Mouse (Mus musculus) WW6 (cell line): ENCODE measurements around the gene Nepn.
A peak's percentile ranks its signal among the peaks of the same experiment; 100 is the strongest.

ENCODE experiments used
- DNase-seq: peaks from one replicate; pipeline ENCODE4 v3.0.0-alpha.2; 2013; ENCODE audit warnings: low read depth, low spot score

Gene Nepn

GRCm38 (mm10) chr10:52399722-52400121, 10.9 kb downstream of the Nepn start:
- DNase-seq, result no peak

DNA sequence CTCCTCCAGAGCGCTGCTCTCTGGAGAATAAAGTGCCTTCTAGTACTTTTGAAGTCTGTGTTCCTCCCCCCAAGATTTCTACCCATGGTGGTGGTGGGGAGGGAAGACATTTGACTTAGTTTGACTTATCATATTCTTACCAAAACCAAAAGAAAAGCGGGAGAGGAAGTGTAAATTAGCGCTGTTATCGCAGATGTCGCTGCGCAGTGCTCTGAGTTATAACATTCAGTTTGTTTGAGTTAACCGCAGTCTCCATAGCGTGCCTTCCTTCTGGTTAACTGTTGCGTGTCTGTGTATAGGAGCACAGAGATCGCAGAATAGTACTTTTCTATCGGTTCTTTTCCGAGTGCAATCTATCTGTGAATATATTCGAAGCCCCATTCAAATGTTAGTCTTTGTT, 16.4 kb downstream of the Nepn start:
- no peak for DNase-seq

GRCm38 (mm10) chr10:52407526-52407925, 18.8 kb downstream of the Nepn start:
- DNase-seq, result no peak

GRCm38 (mm10) chr10:52415020-52415419, 26.2 kb downstream of the Nepn start:
- no peak for DNase-seq

- DNase-seq, result no peak
Measured at GRCm38 (mm10) chr10:52416458-52416857, 27.7 kb downstream of the Nepn start.

DNA sequence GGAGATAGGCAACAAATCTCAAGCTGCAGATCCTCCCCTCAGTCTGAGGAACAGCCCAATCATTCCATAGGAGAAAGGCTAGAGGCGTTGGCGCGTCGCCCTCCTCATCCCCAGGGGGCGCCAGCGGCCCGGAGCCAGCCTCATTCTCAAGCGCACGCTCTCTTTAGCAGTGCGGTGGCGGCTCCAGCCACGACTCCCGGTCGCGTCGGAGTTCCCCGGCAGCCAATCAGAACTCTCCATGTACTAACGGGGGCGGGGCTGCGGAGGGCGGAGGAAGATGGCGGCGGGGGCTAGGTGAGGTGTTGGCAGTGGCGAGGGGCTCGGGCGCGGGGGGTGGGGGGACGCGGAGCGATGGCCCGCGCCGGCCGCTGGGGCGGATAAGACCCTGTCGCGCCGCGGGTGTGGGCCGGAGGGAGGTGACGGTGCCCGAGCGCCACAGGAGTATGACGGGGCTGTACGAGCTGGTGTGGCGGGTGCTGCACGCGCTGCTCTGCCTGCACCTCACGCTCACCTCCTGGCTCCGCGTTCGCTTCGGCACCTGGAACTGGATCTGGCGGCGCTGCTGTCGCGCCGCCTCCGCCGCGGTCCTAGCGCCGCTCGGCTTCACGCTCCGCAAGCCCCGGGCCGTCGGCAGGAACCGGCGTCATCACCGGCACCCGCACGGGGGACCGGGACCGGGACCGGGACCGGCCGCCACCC, 28.7 kb downstream of the Nepn start, which contains the start of gene Nus1:
Nus1 (plus strand) TSS at position 249 of the 699 bp plus-strand sequence.
- peak; percentile 91 for DNase-seq

DNA sequence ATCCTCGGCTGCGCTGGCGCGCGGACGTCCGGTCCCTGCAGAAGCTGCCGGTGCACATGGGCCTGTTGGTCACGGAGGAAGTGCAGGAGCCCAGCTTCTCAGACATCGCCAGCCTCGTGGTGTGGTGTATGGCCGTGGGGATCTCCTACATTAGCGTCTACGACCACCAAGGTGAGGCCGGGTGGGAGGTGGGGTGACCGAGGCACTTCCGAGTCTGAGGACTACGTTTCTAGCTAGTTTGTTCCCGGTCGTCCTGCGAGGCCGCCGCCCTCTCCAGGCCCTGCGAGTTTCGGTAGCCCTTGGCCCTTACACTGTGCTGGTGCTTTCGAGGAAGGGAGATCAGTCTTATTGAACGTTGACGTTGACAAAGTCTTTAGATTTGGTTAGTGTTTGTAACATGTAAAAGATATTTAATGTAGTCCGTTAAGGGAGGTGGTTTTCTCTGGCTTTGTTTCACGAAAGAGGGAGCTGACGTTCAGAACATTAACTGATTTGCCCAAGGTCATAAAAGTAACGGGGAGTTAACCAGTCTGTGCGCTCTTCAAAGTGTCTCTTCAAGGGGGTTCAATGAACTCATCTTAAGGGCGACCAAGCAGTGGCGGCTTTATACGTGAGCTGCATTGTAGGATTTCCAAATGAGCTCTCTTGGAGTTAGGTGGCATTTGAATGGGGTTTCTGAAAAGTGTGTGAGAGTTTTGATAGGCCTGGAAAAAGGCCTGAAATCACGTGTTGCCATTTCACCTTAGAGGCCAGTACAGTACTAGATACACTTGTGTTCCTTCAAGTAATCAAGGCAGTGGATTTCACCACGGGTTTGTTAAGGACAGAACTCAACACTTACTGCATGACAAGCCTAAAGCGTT, 29.5 kb downstream of the Nepn start:
- no peak for DNase-seq

- no peak for DNase-seq
Measured at GRCm38 (mm10) chr10:52418931-52419330, 30.2 kb downstream of the Nepn start.

DNA sequence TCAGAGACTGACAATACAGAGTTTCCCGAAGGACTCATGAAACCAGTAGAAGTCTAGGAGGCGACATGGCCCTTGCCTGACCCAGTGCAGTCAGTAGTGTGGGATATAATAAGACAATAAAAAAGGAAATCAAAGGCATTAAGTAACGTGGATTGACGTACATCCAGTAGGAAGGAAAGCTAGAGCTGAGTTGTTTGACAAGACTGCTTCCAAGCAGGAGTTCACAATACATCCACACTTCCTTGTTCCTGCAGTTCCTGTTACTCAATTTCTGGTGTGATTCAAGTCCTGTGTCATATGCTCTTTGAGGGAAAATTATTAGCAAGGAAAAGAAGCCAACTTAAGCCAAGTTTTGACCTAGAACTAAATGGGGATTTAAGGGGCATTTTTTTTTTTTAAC, 30.6 kb downstream of the Nepn start:
- no peak for DNase-seq

- no peak for DNase-seq
Measured at GRCm38 (mm10) chr10:52420526-52420925, 31.8 kb downstream of the Nepn start.

DNA sequence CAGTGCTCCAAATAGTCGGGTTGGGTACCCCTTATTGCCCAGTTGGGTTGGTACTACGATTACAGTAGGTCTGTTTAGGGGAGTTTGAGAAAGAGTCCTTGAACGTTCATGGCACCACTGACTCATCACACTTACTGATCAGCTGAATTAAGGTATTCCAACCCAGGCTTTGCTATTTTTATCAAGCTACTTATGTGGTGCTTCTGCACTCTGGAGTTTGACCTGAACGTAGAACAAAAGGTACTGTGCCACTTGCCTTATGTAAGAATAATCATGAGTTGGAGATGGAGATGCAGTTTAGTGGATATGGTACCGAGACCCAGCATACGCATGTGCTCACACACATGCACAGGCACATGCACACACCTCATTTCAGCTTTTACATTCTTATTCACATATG, 32.9 kb downstream of the Nepn start:
- DNase-seq, result no peak

GRCm38 (mm10) chr10:52423097-52423496, 34.3 kb downstream of the Nepn start:
- no peak for DNase-seq

GRCm38 (mm10) chr10:52426314-52426980, 37.7 kb downstream of the Nepn start:
- DNase-seq, result no peak

GRCm38 (mm10) chr10:52427634-52428415, 39.1 kb downstream of the Nepn start:
- no peak for DNase-seq

DNA sequence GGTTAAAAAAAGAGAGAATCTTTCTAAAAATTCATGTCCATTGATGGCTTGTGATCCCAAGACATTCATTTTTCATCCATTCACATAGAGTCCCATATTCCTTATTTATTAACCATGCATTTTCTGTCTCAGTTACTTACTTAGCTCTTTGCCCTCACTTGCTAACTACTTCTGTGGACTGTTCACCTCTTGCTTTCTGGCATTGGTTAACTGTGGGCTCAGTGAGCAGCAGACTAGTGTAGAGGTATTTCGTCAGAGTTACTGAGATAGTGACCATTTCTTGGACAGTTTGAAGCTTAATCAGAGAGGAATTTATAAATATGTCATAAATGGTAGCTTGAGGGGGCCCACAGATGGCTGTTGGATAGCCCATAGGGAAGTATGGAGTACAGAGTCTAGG, 42.2 kb downstream of the Nepn start:
- no peak for DNase-seq

DNA sequence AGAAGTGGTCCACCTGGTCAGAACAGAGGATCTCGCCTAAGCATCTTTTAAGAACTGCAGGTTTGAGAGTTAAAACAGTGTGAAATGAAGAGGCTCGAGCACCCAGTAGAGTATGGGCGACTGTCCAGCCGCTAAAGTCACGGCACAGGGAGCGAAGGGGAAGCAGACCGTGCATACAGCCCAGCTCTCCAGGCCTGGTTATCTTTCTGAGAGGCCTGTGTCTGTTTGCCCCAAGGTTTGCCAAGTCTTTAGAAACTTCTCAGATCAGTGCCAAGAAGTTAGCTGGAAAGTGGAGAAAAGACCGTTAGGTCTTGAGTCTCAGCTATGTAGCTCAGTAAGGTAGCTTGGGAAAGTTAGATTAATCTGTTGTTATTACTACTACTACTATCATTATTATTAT, 46.1 kb downstream of the Nepn start:
- DNase-seq, result no peak
